Mouse (Mus musculus) cerebellum, adult 9-11 months (tissue): ENCODE data around the gene Lrp8.

ENCODE experiments used
- DNase-seq: peaks from one replicate; pipeline ENCODE4 v3.0.0; 2022

The Lrp8 gene

GRCm38 (mm10) chr4:107848546-107848945 lies 46.5 kb downstream of the Lrp8 start:
- no peak for DNase-seq

GRCm38 (mm10) chr4:107849621-107850020 lies 47.6 kb downstream of the Lrp8 start:
- no peak for DNase-seq

- no peak for DNase-seq
These were observed 48.0 kb downstream of the Lrp8 start for GRCm38 (mm10) chr4:107850091-107850490.

DNA sequence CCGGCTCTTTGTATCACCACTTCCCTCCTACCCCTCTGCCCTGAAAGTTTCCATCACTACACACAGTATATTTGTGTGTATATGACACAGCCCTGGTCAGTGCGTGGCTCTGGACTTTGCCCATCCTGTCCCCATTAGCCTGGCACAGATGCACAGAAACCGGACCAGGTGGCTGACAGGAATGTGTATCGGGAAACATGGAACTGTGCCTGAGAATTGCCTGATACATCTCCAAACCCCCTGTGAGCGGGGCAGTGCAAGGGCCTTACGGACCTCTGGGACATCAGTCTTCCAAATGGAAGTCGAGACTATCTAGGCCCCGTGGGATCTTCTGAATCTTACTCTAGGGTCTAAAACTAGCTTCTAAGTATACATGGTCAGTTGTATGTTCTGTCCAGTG lies 51.3 kb downstream of the Lrp8 start:
- DNase-seq, result no peak

DNA sequence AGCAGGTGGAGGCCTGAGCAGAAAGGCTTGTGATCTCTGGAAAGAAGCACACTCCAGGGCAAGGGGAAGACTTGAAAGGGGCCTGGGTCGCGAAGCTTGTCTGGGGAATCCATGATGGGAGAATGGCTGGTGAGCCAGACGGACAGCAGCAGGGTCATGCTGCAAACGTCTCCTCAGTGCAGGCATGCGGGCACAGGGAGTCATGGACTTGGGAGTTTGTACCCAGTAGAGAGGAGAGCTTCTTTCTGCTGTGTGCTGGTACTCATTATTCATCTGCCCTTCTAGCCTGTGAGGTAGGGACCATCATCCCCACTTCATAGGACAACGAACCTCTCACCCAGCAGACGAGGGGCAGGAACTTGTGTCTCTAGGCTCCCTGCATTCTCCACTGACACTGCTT lies 51.8 kb downstream of the Lrp8 start:
- DNase-seq, result no peak

DNA sequence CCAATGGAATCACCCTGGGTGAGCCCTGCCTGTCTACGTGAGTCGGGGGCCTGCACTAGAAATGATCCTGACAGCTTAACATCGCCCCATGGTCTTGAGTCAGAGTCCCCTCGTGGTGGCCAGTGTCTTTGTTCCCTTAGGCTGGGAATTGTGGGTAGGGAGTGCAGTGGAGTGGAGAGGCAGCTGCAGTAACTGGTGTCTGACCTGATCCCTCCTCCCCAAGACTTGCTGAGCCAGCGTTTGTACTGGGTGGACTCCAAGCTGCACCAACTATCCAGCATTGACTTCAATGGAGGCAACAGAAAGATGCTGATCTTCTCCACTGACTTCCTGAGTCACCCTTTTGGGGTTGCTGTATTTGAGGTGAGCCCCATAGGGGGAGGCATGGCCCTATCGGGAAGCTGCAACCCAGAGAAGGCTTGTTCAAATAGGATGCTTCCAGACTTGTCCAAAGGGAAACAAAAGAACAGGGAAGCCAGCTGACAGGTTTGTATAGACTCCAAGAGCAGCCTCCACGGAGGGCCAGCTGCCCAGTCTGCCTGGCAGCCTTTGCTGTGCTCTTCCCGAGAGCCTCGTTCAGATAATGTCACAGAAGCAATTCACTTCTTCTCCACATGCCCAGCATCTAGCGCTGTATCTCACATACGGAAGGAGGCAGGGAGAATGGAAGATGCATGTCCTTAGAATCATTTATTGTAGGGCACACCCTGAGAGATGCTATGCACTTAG lies 55.1 kb downstream of the Lrp8 start:
- DNase-seq, result peak; percentile 62

GRCm38 (mm10) chr4:107858995-107859394 lies 56.9 kb downstream of the Lrp8 start:
- no peak for DNase-seq

- DNase-seq, result no peak
These were observed 62.8 kb downstream of the Lrp8 start for GRCm38 (mm10) chr4:107864866-107865265.

DNA sequence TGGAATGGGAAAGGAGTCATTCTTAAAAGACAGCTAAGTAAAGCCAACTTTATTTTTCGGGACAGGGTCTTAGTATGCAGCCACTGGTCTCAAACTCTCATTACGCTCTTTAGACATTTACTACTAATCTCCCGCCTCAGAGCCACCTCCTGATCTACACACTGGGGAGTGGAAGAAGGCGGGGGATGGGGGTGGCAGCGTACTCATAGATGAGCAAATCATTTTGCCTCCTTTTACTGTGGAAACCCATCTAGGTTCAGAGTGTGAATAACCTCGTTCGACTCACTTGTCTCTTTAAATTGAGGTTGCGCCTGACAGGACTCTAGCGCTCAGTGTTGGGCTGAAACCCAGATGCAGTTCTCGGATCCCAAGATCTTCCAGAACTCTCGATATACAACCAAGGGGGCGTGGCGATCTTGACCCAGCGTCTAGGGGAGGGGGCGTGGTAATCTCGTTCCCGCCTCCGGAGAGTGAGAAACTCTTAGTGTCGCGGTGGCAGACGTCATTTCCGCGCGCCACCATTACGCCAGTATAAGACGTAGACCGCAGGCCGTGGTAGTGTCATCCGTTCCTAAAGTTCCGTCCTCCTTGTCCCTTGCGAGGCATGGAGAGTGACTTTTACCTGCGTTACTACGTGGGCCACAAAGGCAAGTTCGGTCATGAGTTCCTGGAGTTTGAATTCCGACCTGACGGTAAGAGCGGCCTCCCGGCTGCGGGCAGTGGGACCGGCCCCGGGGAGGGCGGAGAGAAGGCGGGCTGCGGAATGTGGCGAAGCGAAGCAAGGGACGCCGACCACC lies 77.4 kb downstream of the Lrp8 start, which contains the start of gene Magoh:
TSS of gene Magoh (plus strand) at position 502 of the 797 bp plus-strand sequence.
- peak; percentile 94 for DNase-seq

DNA sequence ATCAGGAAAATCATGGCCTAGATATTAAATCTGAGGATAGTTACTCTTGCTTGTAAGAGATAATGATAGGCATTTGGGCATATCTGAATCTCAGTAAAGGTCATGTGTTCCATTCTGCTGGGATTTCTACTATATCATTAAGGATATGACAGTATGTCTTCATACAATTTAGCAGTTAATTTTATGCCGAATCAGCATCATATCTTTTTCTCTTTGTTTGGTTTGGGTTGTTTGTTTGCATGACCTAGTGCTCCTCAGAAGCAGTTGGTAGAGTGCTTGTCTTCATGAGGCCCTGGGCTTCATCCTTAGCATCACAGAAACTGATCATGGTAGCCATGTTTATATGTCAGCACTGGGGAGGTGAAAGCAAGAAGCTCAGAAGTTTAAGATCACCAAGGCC lies 79.6 kb downstream of the Lrp8 start:
- DNase-seq, result no peak

DNA sequence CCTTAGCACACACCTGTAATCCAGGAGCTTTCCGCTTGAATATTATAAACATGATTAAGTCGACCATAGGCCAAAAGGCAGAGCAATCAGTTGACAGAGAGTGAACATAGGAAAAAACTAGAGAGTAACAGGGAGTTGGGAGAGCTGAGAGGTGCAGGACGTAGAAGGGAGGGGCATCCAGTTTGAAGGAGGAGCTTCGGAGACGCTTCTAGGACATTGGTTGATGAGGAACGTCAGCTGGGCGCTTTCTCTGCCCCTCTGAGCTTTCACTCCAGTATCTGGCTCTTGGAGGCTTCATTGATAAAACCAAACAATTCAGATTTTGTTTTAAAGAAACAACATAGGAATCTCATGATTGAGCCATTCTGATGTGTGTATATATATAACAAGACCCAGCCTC lies 84.3 kb downstream of the Lrp8 start:
- DNase-seq, result no peak

DNA sequence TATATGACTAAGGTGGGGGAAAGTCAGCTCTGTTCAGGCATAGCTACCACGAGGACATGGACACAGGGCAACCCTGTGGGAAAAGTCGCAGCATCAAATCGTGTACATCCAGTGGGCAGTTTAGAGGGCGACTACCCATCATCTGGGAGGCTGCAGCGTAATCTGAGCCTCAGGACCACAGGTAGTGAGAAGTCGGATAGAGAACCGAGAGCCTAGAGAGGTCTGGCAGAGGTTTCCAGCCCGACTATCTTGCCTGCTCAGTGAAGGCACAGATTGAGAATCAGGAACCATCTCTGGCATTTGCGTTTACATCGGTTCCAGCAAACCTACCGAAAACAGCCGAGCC lies 87.3 kb downstream of the Lrp8 start:
- DNase-seq, result no peak

GRCm38 (mm10) chr4:107889731-107890432 lies 87.8 kb downstream of the Lrp8 start, which contains the start of gene 0610037L13Rik:
TSS of gene 0610037L13Rik (plus strand) at chr4:107889813.
- peak; percentile 97 for DNase-seq

DNA sequence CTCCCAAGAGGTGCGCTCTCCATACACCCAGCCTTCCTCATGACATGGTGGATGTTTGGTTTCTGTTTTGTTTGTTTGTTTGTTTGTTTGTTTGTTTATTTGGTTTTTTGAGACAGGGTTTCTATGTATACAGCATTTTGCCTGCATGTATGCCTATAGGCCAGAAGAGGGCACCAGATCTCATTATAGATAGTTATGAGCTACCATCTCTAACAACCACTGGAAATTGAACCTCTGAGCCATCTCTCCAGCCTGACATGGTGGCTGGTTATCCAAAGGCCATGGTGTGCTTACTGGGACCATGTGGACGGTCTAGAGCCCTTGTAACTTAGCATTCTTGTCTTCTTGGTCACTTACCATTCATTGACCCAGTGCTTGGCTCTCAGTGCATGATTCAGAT lies 90.6 kb downstream of the Lrp8 start:
- no peak for DNase-seq

DNA sequence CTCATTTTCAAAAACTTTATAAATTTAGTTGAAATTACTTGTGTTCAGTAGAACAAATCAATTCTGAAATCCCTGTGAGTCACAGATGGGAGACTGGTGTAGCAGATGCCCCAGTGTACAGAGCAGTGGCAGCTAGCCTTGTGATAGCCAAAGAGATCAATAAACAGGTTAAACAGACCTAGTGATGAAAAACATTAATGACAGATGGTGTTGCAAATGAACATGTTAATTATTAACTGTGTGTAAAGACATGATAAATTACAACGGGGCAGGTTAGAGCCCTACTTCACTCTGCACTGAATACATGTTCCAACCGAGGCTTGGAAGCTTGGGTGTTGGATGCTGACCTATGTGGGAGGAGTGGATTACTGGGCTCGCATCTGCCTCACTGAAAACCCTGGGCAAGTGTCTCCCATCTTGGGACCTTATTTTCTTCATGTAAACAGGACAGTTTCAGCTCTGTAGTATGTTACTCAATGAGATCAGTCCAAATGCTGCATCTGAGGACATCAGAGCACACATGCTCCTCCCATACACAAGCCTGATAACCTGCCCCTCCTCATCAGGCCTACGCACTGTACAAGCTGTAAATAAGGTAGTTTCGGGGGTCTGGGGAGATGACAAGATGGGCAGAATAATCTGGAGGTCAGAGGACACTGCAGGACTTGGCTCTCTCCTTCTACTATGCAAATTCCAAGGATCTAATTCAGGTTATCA lies 97.3 kb downstream of the Lrp8 start:
- DNase-seq, result no peak

DNA sequence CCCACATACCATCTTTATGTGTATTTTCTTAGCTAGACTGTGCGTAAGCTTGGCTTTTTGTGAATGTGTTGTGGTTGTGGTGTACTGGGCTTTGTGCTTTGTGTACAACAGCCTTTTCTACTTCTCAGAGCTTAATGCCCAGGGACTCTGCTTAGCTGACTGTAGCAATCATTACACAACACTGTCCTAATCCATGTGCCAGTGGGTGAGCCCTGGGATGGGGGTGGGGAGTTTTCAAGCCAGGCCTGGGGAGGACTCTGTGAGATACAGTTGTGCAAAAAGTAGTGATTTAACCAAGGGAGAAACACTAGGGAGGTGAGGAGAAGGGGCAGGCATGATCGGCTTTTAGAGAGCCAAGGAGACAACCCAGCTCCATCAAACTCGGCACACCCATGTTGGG lies 98.1 kb downstream of the Lrp8 start:
- no peak for DNase-seq

DNA sequence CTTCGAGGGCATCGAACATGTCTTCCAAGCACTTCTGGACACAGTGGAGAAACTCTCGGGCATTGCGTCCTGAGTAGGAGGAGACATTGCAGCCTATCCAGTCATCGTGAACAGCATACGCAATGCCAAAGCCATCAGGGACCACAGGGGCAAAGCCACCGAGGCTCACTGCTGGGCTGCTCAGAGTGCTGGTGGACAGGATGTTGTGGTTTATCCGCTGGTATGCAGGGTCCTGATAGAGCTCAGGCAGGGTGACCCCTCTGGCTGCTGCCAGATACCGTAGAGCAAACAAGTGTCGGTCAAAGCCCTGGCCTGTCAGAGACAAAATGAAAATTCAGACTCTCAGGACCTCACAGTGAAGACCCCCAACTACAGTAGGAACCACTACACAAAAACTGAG lies 102.2 kb downstream of the Lrp8 start:
- no peak for DNase-seq

GRCm38 (mm10) chr4:107906561-107906960 lies 104.5 kb downstream of the Lrp8 start:
- DNase-seq, result no peak

DNA sequence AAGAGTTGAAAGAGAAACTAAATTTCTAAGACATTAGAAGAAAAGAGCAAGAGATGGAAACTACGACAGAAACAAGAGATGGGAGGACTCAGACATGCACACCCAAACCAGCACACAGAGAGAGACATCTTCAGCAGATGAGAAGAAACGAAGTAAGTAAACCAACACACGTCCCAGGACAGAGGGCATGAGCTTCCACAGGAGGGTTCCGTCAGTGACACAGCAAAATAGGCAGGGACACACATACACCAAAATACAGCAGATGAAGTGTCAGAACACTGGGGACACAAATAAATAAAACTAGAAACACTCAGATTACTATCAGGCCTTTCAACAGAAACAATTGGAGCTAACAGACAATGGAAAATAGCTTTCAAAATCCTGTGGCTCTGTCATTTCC lies 108.0 kb downstream of the Lrp8 start:
- DNase-seq, result no peak

- DNase-seq, result no peak
These were observed 118.3 kb downstream of the Lrp8 start for GRCm38 (mm10) chr4:107920336-107920735.

- DNase-seq, result no peak
These were observed 119.2 kb downstream of the Lrp8 start for GRCm38 (mm10) chr4:107921152-107921695.

DNA sequence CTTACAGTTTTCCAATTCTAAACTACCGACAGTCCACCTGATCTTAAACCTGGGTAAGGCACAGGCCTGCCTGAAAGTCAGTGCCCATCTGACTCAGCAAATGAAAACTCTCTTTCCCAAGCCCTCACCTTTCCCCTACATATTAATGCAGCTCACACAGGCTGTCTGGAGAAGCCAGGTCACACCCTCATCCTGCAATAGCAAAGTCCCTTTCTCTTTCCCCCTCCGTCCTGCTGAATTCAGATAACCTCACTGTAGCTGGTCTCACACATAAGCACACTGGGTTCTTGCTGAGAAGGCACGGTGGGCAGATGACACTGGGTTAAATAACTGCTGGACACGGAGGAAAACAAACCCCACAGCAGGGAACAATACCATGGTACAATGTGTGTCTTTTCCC lies 119.9 kb downstream of the Lrp8 start:
- DNase-seq, result no peak
